Mouse (Mus musculus) bone marrow, adult 2 months (tissue): ENCODE measurements at regions not wholly inside any gene's neighbourhood (a gene's known extent, or its start where the extent isn't known, plus 50 kb on each side); places are given as distances from the start of the nearest gene placed in this dataset.

ENCODE experiments used
- CTCF ChIP-seq: fragments of 200-500 bp; IDR thresholded peaks from 2 replicates; pipeline ENCODE4 v1.5.1; 2011; ENCODE audit warnings: low read length, control low read depth; ENCODE audit not compliant: control insufficient read depth, insufficient read depth
- POLR2A ChIP-seq: fragments of 200-500 bp; IDR thresholded peaks from 2 replicates; pipeline ENCODE4 v1.6.1; 2011; ENCODE audit warnings: low read depth, mild to moderate bottlenecking, control low read depth, low read length, borderline replicate concordance; ENCODE audit not compliant: control insufficient read depth

- no peak for TF ChIP-seq CTCF
- TF ChIP-seq POLR2A, result no peak
These were observed 188.9 kb upstream of the Cnr1 start for GRCm38 (mm10) chr4:33735442-33735966.
